Mouse (Mus musculus) spleen, adult 2 months (tissue): ENCODE data around the gene Hsd17b14.

Source experiments
- CTCF ChIP-seq: fragments of 200-500 bp; IDR thresholded peaks from 2 replicates; pipeline ENCODE4 v1.5.1; 2011; ENCODE audit warnings: mild to moderate bottlenecking, inconsistent platforms; ENCODE audit not compliant: insufficient read depth, insufficient read length, insufficient replicate concordance; ENCODE audit errors: extremely low read depth
- POLR2A ChIP-seq: fragments of 200-500 bp; IDR thresholded peaks from 2 replicates; pipeline ENCODE4 v1.6.1; 2011; ENCODE audit warnings: low read depth, low read length, inconsistent platforms

DNA sequence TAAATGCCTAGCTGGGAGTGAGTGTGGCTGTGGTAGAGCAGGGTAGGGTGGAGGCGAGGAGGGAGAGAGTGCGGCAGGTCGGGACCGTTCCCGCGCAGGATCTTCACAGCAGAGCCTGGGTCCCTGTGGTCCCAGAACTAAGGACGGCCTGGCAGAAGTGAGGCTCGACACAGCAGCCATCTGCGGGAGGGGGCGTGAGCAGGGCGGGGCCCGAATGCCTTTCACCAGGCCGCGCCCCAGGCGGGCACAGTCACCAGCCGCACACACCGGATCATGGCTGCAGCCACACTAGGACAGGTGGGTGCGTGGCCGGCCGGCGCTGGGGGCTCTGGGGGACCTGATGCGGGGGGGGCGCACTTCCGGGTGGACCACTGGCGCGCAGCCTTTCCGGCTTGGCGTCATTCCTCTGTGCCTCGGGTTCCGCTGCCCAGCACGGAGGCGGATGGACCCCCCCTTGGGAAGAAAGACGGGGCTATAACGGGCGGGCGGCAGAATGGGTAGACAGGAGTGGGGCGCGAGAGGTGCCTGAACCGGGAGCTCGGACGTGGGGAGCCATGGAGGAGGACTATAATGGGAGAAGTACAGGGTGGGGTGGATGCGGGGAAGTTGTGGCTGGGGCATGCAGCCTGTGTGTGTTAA is 15.5 kb downstream of the Hsd17b14 start, which contains the start of gene Bcat2:
- TF ChIP-seq CTCF (no peak), POLR2A (peak; percentile 63)
